Mouse (Mus musculus) MEL (cell line): ENCODE results near the gene 6430550D23Rik. TPM values are rescaled to one million over a fixed set of nuclear protein-coding genes. Genes with fewer than 3 reads are reported as not detected.
A peak's percentile ranks its signal among the peaks of the same experiment; 100 is the strongest.

Experiments
- DNase-seq: peaks from one replicate; pipeline ENCODE4 v3.0.0; 2011; ENCODE audit warnings: low read depth, low spot score
- H3K27ac ChIP-seq: 2 replicates; pipeline ENCODE4 v1.5.1; 2012; ENCODE audit warnings: low read depth, mild to moderate bottlenecking, control low read depth, low read length, moderate library complexity; ENCODE audit not compliant: control insufficient read depth
- H3K27me3 ChIP-seq, 2 experiments: fragments of 150-350 bp in 1 of 2; sonication (generic) in 1 of 2; 2 replicates each; pipeline ENCODE4 v1.6.1; 2012; ENCODE audit warnings: low read length in 2 of 2, mild to moderate bottlenecking in 2 of 2, improper control_type of control experiment in 1 of 2, moderate library complexity in 1 of 2; ENCODE audit not compliant: insufficient read depth in 2 of 2, control insufficient read depth in 1 of 2
- H3K36me3 ChIP-seq, 2 experiments: 2 replicates each; pipeline ENCODE4 v1.6.1; 2012 to 2014; ENCODE audit warnings: low read length in 2 of 2, improper control_type of control experiment in 1 of 2, inconsistent platforms in 1 of 2, mild to moderate bottlenecking in 1 of 2; ENCODE audit not compliant: insufficient read depth in 2 of 2, control insufficient read depth in 1 of 2
- H3K4me1 ChIP-seq, 2 experiments: fragments of 150-350 bp in 1 of 2; sonication (generic) in 1 of 2; 2 replicates each; pipeline ENCODE4 v1.6.1; 2012; ENCODE audit warnings: low read length in 2 of 2, improper control_type of control experiment in 1 of 2, mild to moderate bottlenecking in 1 of 2; ENCODE audit not compliant: insufficient read depth in 2 of 2, control insufficient read depth in 1 of 2
- H3K4me3 ChIP-seq, 2 experiments: fragments of 150-350 bp in 1 of 2; sonication (generic) in 1 of 2; 2 replicates each; pipeline ENCODE4 v1.5.1; 2012; ENCODE audit warnings: low read depth in 2 of 2, low read length in 2 of 2, mild to moderate bottlenecking in 2 of 2, moderate library complexity in 2 of 2, control low read depth in 1 of 2, improper control_type of control experiment in 1 of 2; ENCODE audit not compliant: control insufficient read depth in 1 of 2, insufficient read depth in 1 of 2
- H3K79me2 ChIP-seq: 2 replicates; pipeline ENCODE4 v1.6.1; 2012; ENCODE audit warnings: mild to moderate bottlenecking, low read length, moderate library complexity; ENCODE audit not compliant: control insufficient read depth, poor library complexity, insufficient read depth
- H3K9ac ChIP-seq: 2 replicates; pipeline ENCODE4 v1.6.1; 2012; ENCODE audit warnings: low read depth, mild to moderate bottlenecking, control low read depth, low read length, moderate library complexity; ENCODE audit not compliant: control insufficient read depth, poor library complexity, severe bottlenecking
- H3K9me3 ChIP-seq: fragments of 150-350 bp; sonication (generic); replicated peaks from 2 replicates; pipeline ENCODE4 v1.6.1; 2012; ENCODE audit warnings: mild to moderate bottlenecking, low read length, improper control_type of control experiment, moderate library complexity; ENCODE audit not compliant: insufficient read depth
- BHLHE40 ChIP-seq: IDR thresholded peaks from 2 replicates; pipeline ENCODE4 v1.6.1; 2012; ENCODE audit warnings: low read depth, mild to moderate bottlenecking, inconsistent platforms, low read length, improper control_type of control experiment, borderline replicate concordance
- CTCF ChIP-seq, 3 experiments: IDR thresholded peaks in 2 of 3; conservative IDR thresholded peaks in 1 of 3; 2 replicates each; pipeline ENCODE4 v1.5.1; 2011 to 2012; ENCODE audit warnings: low read length in 3 of 3, low read depth in 2 of 3, mild to moderate bottlenecking in 2 of 3, improper control_type of control experiment in 1 of 3, inconsistent platforms in 1 of 3, mixed read lengths in 1 of 3, moderate library complexity in 1 of 3; ENCODE audit not compliant: control insufficient read depth in 1 of 3, insufficient read depth in 1 of 3, poor library complexity in 1 of 3, severe bottlenecking in 1 of 3
- ELF1 ChIP-seq: IDR thresholded peaks from 2 replicates; pipeline ENCODE4 v1.6.1; 2014; ENCODE audit warnings: low read depth, mild to moderate bottlenecking, inconsistent platforms, low read length, improper control_type of control experiment, moderate library complexity
- EP300 ChIP-seq, 2 experiments: IDR thresholded peaks; 2 replicates each; pipeline ENCODE4 v1.6.1; 2011; ENCODE audit warnings: improper control_type of control experiment in 2 of 2, low read length in 2 of 2, low read depth in 1 of 2, mild to moderate bottlenecking in 1 of 2
- ETS1 ChIP-seq: IDR thresholded peaks from 2 replicates; pipeline ENCODE4 v1.6.1; 2012; ENCODE audit warnings: low read depth, mild to moderate bottlenecking, inconsistent platforms, low read length, improper control_type of control experiment, moderate library complexity
- GABPA ChIP-seq: IDR thresholded peaks from 2 replicates; pipeline ENCODE4 v1.6.1; 2012; ENCODE audit warnings: low read depth, mild to moderate bottlenecking, inconsistent platforms, low read length, improper control_type of control experiment, moderate library complexity
- GATA1 ChIP-seq: IDR thresholded peaks from 2 replicates; pipeline ENCODE4 v1.6.1; 2011; ENCODE audit warnings: low read depth, low read length, improper control_type of control experiment
- HCFC1 ChIP-seq: IDR thresholded peaks from 2 replicates; pipeline ENCODE4 v1.6.1; 2012; ENCODE audit warnings: low read depth, mild to moderate bottlenecking, inconsistent platforms, low read length, improper control_type of control experiment, moderate library complexity
- JUND ChIP-seq: IDR thresholded peaks from 2 replicates; pipeline ENCODE4 v1.6.1; 2011; ENCODE audit warnings: low read depth, mild to moderate bottlenecking, improper control_type of control experiment, low read length
- KAT2A ChIP-seq: conservative IDR thresholded peaks from 2 replicates; pipeline ENCODE4 v1.6.1; 2012; ENCODE audit warnings: low read depth, low read length, improper control_type of control experiment, inconsistent platforms
- MAFK ChIP-seq: IDR thresholded peaks from 2 replicates; pipeline ENCODE4 v1.6.1; 2011; ENCODE audit warnings: low read depth, mild to moderate bottlenecking, low read length, improper control_type of control experiment, borderline replicate concordance
- MAX ChIP-seq: IDR thresholded peaks from 2 replicates; pipeline ENCODE4 v1.6.1; 2011; ENCODE audit warnings: low read length, improper control_type of control experiment
- MAZ ChIP-seq: IDR thresholded peaks from 2 replicates; pipeline ENCODE4 v1.6.1; 2012; ENCODE audit warnings: low read depth, mild to moderate bottlenecking, inconsistent platforms, low read length, improper control_type of control experiment
- MXI1 ChIP-seq: IDR thresholded peaks from 2 replicates; pipeline ENCODE4 v1.6.1; 2011; ENCODE audit warnings: mild to moderate bottlenecking, low read depth, low read length, improper control_type of control experiment
- MYB ChIP-seq: IDR thresholded peaks from 2 replicates; pipeline ENCODE4 v1.6.1; 2011; ENCODE audit warnings: mild to moderate bottlenecking, low read depth, low read length, improper control_type of control experiment
- MYC ChIP-seq: IDR thresholded peaks from 2 replicates; pipeline ENCODE4 v1.6.1; 2011; ENCODE audit warnings: low read depth, mild to moderate bottlenecking, low read length, improper control_type of control experiment, moderate library complexity
- NELFE ChIP-seq: IDR thresholded peaks from 2 replicates; pipeline ENCODE4 v1.6.1; 2011; ENCODE audit warnings: low read depth, low read length, improper control_type of control experiment
- NRF1 ChIP-seq: IDR thresholded peaks from 2 replicates; pipeline ENCODE4 v1.6.1; 2014; ENCODE audit warnings: low read depth, mild to moderate bottlenecking, inconsistent platforms, low read length, improper control_type of control experiment, moderate library complexity; ENCODE audit not compliant: poor library complexity, insufficient read depth, severe bottlenecking
- POLR2AphosphoS2 ChIP-seq: IDR thresholded peaks from 2 replicates; pipeline ENCODE4 v1.6.1; 2011; ENCODE audit warnings: low read length, improper control_type of control experiment
- POLR2AphosphoS5 ChIP-seq: IDR thresholded peaks from 2 replicates; pipeline ENCODE4 v1.6.1; 2012; ENCODE audit warnings: low read depth, borderline replicate concordance, mild to moderate bottlenecking, inconsistent platforms, low read length, moderate library complexity, mixed read lengths
- RCOR1 ChIP-seq: IDR thresholded peaks from 2 replicates; pipeline ENCODE4 v1.6.1; 2012; ENCODE audit warnings: low read depth, mild to moderate bottlenecking, inconsistent platforms, low read length, improper control_type of control experiment
- SIN3A ChIP-seq: IDR thresholded peaks from 2 replicates; pipeline ENCODE4 v1.6.1; 2012; ENCODE audit warnings: low read length, improper control_type of control experiment, inconsistent platforms
- SMC3 ChIP-seq: IDR thresholded peaks from 2 replicates; pipeline ENCODE4 v1.6.1; 2011; ENCODE audit warnings: low read depth, low read length, improper control_type of control experiment
- TAL1 ChIP-seq: IDR thresholded peaks from 2 replicates; pipeline ENCODE4 v1.6.1; 2012; ENCODE audit warnings: mild to moderate bottlenecking, inconsistent platforms, low read length, moderate library complexity, mixed read lengths
- TBP ChIP-seq: IDR thresholded peaks from 2 replicates; pipeline ENCODE4 v1.8.0; 2011; ENCODE audit warnings: low read depth, low read length, improper control_type of control experiment
- TCF12 ChIP-seq: IDR thresholded peaks from 2 replicates; pipeline ENCODE4 v1.6.1; 2014; ENCODE audit warnings: low read depth, mild to moderate bottlenecking, inconsistent platforms, low read length, improper control_type of control experiment, moderate library complexity
- UBTF ChIP-seq: IDR thresholded peaks from 2 replicates; pipeline ENCODE4 v1.6.1; 2012; ENCODE audit warnings: low read depth, mild to moderate bottlenecking, inconsistent platforms, low read length, improper control_type of control experiment, moderate library complexity, borderline replicate concordance; ENCODE audit not compliant: insufficient read depth
- USF1 ChIP-seq: IDR thresholded peaks from 2 replicates; pipeline ENCODE4 v1.6.1; 2014; ENCODE audit warnings: low read depth, mild to moderate bottlenecking, inconsistent platforms, low read length, improper control_type of control experiment, moderate library complexity
- USF2 ChIP-seq, 2 experiments: IDR thresholded peaks; 2 replicates each; pipeline ENCODE4 v1.6.1; 2011 to 2012; ENCODE audit warnings: improper control_type of control experiment in 2 of 2, low read length in 2 of 2, borderline replicate concordance in 1 of 2, inconsistent platforms in 1 of 2, low read depth in 1 of 2, mild to moderate bottlenecking in 1 of 2; ENCODE audit not compliant: insufficient read depth in 1 of 2
- ZC3H11A ChIP-seq: IDR thresholded peaks from 2 replicates; pipeline ENCODE4 v1.6.1; 2012; ENCODE audit warnings: low read depth, mild to moderate bottlenecking, inconsistent platforms, low read length, improper control_type of control experiment
- ZNF384 ChIP-seq: IDR thresholded peaks from 2 replicates; pipeline ENCODE4 v1.6.1; 2012; ENCODE audit warnings: low read depth, mild to moderate bottlenecking, inconsistent platforms, low read length, improper control_type of control experiment
- polyA plus RNA-seq, 2 experiments: library from polyadenylated mRNA; stranded (reverse) in 1 of 2; unstranded in 1 of 2; fragments of >175 nt in 1 of 2; fragments of >200 nt in 1 of 2; gene quantifications; 2 replicates each; pipeline versions ENCODE4 v1.2.1 to v1.2.4; 2012; ENCODE audit warnings: low replicate concordance in 2 of 2, low read depth in 1 of 2; ENCODE audit not compliant: insufficient read length in 2 of 2, insufficient read depth in 1 of 2, missing spikeins in 1 of 2
- total RNA-seq: library from RNA; depleted of rRNA; stranded (reverse); fragments of 300-350 nt; gene quantifications from 2 replicates; pipeline ENCODE4 v1.2.3, GENCODE M21; 2012

The 6430550D23Rik gene
- total and polyA plus RNA-seq, 3 experiments: 1.1 TPM; not detected in 1

GRCm38 (mm10) chr2:156025482-156025881, 17.7 kb upstream of the 6430550D23Rik start:
- H3K4me3 ChIP-seq: no peak overlapping the region
- peaks cover 2 to 4% of the 10 kb centered on the region in 2 experiments; a peak in 3 of 4 replicates for H3K27me3 ChIP-seq
- peak; percentile 31 for DNase-seq
- no peak overlapping the region for H3K27ac ChIP-seq
- H3K9ac ChIP-seq: no peak overlapping the region
- TF ChIP-seq HCFC1 (peak; percentile 90), KAT2A (peak; percentile 51), MAZ (no peak)
- H3K9me3 ChIP-seq: no peaks in the 10 kb centered on the region
- no peaks in the 10 kb centered on the region for H3K79me2 ChIP-seq
- H3K4me1 ChIP-seq: peaks cover 5 to 22% of the 10 kb centered on the region in 2 experiments
- peaks cover 0 to 18% of the 10 kb centered on the region in 2 experiments; a peak in 2 of 4 replicates for H3K36me3 ChIP-seq

GRCm38 (mm10) chr2:156021765-156022164, 14.0 kb upstream of the 6430550D23Rik start:
- H3K4me1 ChIP-seq: peaks cover 5 to 26% of the 10 kb centered on the region in 2 experiments
- peaks cover 0 to 20% of the 10 kb centered on the region in 2 experiments; a peak in 2 of 4 replicates for H3K36me3 ChIP-seq
- no peaks in the 10 kb centered on the region for H3K79me2 ChIP-seq
- peak overlapping the region; percentile 78 for H3K27ac ChIP-seq
- no peaks in the 10 kb centered on the region for H3K9me3 ChIP-seq
- no peaks in the 10 kb centered on the region for H3K27me3 ChIP-seq
- H3K9ac ChIP-seq: peak overlapping the region; percentile 47
- H3K4me3 ChIP-seq: peak overlapping the region in 1 of 2 experiments; percentile 2; a peak in 2 of 4 replicates
- DNase-seq: peak; percentile 90
- TF ChIP-seq SIN3A (no peak; the same call in 1 of the 2 replicates), SMC3 (no peak), USF2 (IDR thresholded peaks at IDR 0.05; ENCODE audit: borderline replicate concordance in 1 of 2, insufficient read depth in 1 of 2, low read depth in 1 of 2, low read length in 2 of 2) (no peak), ZNF384 (no peak), TBP (peak; percentile 42), MYB (no peak), MXI1 (no peak; the same call in 1 of the 2 replicates), JUND (no peak), MAX (peak; percentile 10; the same call in 1 of the 2 replicates), POLR2AphosphoS2 (no peak), MAZ (no peak), NRF1 (no peak), ETS1 (peak; percentile 63), USF1 (no peak), ELF1 (no peak), NELFE (peak; percentile 42), TCF12 (peak; percentile 65; the same call in 1 of the 2 replicates), KAT2A (no peak), BHLHE40 (no peak), EP300 (IDR thresholded peaks at IDR 0.05; ENCODE audit: low read depth in 1 of 2, low read length in 2 of 2) (peak; percentile 67 to 74), ZC3H11A (no peak), MAFK (no peak; the same call in 1 of the 2 replicates), UBTF (no peak), GABPA (no peak), GATA1 (peak; percentile 82), RCOR1 (0 out of 2 replicates have a peak, but pooled peaks have one; percentile 35), TAL1 (peak; percentile 81), CTCF (IDR thresholded peaks at IDR 0.05 in 2 of 3, conservative IDR thresholded peaks at IDR 0.05 in 1 of 3; ENCODE audit: control insufficient read depth in 1 of 3, insufficient read depth in 1 of 3, low read depth in 2 of 3, low read length in 3 of 3, poor library complexity in 1 of 3, severe bottlenecking in 1 of 3) (no peak), HCFC1 (no peak), MYC (peak; percentile 66), POLR2AphosphoS5 (no peak)
